Mouse (Mus musculus): ENCODE results near the gene Astn2.

DNA sequence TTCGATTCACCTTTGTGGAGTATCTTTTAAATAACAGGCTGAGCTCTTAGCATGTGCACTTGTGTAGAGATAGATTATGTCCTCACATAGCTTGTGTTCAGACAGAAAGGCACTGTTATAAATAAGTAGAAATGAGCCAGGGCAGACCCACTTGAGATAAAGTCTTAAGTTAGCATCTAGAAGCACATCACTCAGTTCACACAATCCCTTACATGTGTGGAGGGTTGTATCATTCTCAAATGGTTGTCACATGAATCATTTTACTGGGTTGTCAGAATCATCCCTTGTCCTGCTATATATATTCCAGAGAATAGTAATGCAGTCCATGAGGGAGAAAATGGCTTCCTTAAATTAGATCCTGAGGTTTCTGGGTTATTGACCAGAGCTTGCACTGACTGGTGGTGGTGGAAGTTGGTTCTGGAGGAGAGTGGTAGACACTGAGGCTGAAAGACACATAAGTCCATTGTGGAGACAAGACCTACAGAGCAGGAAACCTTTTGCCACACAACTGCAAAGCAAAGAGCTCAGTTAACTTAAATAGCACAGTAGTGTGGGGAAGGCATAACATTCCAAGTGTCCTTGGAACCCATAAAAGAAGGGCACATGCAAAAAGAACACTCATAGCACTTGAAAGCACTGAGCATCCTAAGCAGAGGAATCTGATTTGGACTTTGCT, 590.8 kb downstream of the Astn2 start:
- no peak for TF ChIP-seq POLR2A (IDR thresholded peaks at IDR 0.05; ENCODE audit: insufficient read depth, low read depth, low read length)
- TF ChIP-seq CTCF (IDR thresholded peaks at IDR 0.05; ENCODE audit: insufficient read depth, low read depth, low read length), result no peak
